Mouse (Mus musculus) brain, adult 10 weeks (tissue): ENCODE results near the gene Gorab. TPM values are rescaled to one million over a fixed set of nuclear protein-coding genes. Genes with fewer than 3 reads are reported as not detected.

Experiments used
- polyA plus RNA-seq: library from polyadenylated mRNA; stranded (reverse); fragments of 350-450 nt; fragmentation: Illumina TruSeq; extraction: RNeasy Lipid Tissue Mini Kit (QIAGEN cat#74804); gene quantifications from one replicate; pipeline ENCODE4 v1.2.3, GENCODE M21; 2015; ENCODE audit warnings: low read depth, low replicate concordance

Gene Gorab
- 12.7 TPM for polyA plus RNA-seq

DNA sequence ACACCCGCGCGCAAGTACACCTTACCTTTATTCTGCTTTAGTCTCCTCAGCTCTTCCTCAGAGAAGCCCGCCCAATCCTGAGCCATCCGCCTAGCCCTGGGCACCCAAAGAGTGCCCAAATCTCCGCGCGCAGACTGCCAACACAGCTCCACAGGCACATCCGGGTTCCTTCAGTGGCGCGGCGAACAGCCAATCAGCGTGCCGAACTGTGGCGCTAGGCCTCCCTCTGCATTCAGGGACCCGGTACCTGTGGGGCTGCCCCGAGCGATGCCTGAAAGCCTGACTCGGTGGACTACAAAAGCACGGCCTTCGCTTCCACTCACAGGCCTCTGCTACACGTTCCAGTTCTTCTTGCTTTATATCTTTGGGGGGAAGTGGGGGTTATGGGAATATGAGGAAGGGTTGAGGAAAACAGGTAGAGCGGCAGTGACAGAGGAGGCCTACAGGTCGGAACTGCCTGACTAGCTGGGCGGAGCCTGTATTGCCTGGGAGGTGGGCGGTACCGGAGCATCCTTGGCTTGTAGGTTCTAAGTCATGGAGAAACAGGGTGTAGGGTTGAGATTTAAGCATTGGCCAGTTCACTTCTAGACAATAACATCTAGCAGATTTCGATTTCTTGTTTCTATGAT is at the start of gene Gorab:
Gene Gorab, minus strand, starts transcription at position 172 of the 629 bp plus-strand sequence.

Other genes starting within 250 kb of the Gorab start
- gene Prrx1, start 90.0 kb downstream of the Gorab start, polyA plus RNA-seq = 4.7 TPM